Mouse (Mus musculus) B cell, adult 2 months (primary cell): ENCODE results near the gene Tenm4.

Experiments
- DNase-seq, 2 experiments: peaks; one replicate each; pipeline ENCODE4 v3.0.0; 2022

The Tenm4 gene

DNA sequence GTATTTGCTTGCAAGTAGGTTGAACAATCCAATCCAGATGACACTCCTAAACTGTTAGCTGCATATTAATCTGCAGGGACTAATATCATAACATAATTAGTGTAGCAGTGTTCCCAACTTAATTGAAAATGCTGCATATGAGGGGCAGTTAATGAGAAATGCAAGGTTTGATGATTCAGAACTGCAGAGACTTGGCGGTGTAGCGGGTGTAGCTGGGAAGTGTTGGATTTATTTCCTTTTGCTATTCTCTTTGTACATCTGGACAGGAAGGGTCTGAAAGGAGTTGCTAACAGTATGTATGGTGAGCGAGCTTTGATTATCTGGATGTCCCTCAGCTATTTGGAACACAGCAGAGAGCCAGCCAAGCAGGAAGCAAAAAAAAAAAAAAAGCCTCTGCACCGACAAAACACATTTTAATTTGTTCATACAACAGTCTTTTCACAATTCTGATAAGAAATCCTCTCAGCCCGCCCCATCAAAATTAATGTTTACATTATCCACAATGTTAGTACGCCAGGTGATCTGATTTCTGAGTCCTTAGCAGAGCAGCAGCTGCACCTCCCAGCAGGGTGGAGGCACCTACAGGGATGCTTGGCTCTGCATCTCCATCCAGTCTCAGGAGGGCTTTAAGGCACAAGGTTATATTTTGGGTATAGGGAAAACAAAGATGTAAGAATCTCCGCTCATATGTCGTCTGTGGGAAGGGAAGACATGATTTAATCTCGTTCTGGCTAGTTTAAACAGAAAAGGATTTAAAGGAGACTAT lies 243.4 kb downstream of the Tenm4 start:
- no peak for DNase-seq

DNA sequence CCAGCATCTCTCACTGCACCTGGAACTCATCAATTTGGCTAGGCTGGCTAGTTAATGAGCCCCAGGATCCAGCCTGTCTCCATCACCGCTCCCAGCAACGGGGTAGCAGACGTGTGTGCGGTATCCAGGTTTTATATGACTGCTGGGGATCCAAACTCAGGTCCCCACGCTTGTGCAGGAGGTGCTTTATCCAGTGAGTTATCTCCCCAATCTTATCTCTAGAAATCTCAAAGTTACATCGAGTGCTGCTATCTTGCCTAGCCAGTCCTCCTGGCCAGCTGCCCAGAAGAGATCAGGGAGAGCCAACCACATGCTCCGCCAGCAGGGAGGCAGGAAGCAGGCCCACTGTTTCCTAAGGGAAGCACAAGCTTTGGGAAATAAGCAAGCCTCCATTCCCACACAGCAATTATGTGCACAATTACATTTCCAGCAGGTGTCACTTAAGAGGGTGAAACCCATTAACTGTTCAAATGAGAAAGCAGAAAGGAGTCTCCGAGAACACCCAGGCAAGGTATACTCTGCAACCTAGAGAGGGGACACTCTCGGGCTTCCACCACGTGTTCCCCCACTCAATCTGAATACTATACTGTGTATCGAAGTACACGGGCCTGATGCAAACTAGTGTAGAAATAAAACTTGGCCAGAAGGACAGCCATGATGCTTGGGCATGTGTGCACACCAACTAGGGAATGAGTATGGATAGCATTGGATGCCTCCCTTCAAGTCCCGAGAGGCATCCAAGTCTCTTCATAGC lies 246.4 kb downstream of the Tenm4 start:
- DNase-seq: no peak

DNA sequence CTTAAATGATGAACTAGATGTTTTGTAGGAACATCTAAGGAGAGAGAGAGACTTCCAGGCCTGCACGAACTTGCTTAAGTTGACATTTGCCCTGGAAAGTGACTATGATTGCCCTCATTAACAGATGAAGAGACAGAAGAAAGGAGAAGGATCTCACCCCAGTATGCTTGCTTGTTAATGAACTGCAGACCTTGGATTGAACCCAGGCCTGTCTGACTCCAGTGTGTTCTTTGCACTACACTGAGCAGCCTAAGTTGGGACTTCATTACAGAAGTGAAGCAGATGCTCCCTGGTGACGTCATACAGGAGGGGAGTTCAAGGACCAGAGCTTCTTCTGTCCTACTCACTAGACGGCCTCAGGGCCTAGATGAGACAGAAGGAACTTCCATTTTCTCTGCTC lies 247.1 kb downstream of the Tenm4 start:
- no peak for DNase-seq

DNA sequence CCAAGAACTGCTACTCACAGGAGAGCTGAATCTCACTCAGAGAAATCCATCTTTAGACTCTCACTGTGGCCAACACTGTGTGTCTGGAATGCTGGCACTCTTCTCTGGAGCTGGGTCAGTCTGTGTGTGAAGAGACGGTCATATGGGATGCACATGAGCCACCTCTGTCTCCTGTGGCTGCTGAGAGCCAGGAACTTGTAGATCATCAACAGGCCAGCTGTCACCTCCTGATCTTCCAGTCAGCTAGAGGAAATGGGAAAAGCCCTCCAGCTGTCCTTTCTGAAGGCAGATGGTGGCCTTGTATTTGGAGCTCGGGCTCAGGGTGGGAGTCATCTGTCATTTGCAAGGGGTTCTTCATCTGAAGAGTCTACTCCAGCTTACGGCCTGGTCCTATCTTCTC lies 249.0 kb downstream of the Tenm4 start:
- DNase-seq: no peak

DNA sequence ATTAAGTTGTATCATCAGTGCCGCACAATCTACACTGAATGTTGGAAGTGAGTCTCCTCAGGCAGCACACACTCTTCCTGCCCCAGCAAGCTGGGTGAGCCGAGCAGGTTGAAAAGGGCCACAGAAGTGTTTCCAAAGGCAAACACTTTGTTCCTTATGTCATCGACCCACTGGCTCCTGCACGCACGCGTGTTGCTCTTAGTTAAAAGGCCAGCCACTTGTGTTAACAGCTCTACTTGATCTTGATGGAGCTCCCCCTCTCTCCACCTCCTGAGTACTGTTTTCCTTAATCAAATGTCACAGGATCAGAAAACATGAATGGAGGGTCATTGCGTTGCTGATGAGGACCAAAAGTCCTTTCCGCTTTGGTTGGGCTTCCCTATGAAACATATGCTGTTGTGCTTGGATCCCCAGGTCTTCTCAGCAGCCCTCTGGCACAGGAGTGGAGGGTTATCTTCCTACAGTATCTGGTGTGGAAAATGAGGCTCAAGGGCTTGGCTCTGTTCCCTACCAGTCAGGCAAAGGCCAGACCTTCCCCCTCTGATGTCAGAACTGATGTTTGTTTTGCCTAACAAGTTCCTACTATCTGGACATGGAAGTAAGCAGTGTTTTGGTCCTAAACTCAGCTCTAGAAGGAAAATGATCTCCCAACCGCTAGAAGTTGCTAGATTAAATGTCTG lies 250.0 kb downstream of the Tenm4 start:
- no peak for DNase-seq

DNA sequence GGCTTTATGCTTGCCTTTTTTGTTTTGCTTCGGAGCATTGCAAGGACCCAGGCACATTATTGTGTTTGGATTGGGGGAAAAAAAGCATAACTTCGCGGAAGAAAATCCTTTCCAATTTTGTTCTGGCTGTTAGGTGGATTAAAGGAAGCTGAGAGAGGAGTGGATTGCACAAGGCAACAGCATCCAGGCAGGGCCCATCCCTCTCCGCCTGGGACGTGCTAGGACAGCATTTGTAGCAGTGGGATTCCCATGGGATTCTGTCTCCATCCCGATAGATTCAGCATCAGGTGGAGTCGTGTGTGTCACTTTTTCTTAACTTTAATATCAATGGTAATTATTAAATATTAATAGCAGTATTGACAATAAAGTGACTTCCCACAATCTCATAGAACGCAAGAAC lies 255.9 kb downstream of the Tenm4 start:
- DNase-seq: no peak

DNA sequence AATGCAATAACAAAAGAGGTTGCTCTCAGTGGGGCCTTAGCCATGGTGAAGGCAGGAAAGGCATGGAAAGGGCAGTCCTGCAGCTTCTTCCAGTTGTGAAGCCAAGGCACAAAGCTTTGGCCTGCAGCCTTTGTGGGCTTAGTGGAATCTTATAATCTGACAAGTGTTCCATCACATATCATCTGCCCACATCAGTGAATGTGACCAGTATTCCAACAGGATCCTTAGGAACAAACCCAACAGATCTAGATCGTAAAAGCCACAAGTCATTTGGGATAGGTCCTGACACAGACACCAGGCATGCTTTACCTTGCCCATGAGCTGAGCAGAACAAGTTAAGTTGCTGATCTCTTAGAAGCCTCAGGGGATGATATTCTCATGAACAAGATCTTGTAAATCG lies 262.3 kb downstream of the Tenm4 start:
- DNase-seq: no peak

DNA sequence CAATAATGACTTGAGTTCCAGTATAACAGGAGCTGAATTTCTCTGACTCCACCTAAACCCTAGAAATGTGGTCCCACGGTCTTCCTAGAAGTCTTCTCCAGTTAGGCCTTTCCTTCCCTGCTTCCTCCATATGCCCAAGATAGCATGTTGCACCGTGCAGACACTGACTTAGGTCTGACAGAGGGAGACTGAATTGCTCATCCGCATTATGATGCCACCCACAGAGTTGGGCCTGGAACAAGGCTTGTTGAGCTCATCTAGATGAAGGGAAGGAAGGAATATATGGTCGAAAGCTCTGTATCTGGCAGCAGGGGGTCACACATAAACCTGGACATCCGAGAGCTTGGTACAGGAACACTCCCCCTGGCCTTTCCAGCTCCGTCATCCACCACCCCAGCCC lies 267.3 kb downstream of the Tenm4 start:
- no peak for DNase-seq

DNA sequence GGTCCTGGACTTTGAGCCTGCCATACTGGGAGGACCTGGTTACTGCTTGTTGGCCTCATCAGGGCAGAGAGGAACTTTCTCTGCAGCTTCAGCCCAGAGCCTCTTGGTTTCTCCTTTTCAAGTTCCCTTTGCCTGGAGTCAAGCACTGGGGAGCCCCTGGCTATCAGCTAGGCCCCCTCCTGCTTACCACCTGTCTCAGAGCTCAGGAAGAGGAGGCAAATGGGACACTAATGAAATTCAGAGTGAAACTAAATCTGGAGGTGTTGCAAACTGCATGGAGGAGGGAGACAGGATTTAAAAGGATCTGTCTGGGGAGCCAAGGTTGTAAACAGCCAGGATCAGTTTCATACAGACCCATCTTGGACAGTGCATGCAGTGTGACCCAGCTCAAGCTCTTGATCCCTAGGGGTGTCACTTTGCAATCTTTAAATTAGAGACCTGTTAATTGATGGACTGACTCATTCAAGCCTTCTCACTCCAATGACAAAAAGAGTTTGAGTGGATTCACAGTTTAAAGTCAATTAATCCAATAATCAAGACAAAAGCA lies 269.2 kb downstream of the Tenm4 start:
- DNase-seq: no peak

DNA sequence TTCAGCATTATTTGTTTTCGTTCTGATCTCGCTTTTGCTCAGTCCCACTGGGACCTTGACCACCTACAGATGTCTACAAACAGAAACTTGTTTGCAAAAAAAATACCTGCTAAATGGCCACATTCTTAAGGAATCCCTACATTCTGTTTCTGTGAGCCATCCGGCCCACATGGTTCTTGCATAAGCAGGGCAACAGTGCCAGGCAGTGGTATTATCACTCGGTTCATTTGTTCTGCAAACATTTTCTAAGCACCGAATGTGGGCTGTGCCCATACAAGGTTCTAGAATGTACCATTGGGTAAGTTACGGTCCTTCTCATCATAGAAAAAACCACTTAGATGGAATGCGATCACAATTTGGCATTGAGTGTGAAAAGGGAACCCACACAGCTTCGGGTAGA lies 274.7 kb downstream of the Tenm4 start:
- DNase-seq: no peak

DNA sequence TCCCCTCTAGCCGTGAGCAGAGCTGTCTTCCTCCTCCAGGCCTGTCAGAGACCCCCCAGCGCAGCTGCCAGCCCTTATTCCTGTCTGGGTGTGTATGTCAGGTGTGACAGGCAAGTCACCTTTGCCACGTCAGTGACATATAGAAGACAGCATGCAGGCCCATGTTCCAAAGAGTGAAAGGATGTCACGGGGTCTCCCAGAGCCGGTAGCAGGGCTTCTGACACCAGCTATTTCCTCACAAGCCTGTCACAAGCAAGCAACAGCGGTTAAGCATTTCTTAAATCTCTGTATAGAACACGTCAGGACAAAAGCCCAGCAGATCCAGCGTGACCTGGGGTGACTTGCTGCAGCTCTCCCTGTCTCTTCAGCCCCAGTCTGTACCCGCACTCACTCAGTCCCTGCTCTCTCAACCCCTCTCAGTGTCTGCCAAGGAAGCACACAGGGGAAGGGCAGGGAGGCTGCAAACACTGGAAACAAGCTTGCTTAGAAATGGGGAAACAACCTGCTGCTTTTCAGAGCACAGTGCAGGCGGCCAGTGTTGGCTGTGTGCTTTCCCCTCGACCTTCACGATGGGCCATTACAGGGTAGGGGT lies 276.9 kb downstream of the Tenm4 start:
- no peak for DNase-seq

DNA sequence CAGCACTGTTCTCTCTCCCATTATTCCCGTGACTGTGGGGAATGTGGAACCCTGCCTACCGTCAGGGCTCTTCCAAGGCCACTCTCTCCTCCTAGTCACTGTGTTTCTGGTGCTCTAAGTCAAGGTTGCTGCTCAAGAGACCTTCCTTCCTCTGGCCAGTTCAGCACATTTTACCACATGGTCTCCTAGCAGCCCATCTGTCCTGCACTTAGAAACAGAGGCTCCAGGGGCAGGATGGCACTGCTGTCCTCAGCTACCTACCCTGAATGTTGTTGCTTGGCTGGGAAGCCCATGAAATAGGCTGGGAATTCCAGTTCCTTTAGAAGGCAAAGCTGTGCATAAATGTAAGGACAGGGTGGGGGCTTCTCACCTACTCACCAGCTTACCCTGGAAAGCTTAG lies 284.9 kb downstream of the Tenm4 start:
- no peak for DNase-seq

DNA sequence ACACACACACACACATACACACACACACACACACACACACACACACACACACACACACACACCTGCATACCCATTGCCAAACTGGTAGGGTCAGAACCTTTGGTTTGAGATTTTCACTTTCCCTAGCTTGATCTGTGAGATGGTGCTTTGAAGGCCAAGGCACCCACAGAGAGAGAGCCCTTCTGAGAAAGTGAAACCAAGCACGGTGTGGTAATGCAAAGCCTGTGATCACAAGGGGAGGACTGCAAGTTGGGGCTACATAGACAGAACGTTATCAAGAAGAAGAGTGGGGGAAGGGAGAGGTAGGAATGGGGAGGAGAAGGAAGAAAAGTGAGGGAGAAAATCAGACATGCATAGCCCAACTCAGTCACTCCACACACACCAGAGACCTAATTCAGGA lies 285.6 kb downstream of the Tenm4 start:
- no peak for DNase-seq

DNA sequence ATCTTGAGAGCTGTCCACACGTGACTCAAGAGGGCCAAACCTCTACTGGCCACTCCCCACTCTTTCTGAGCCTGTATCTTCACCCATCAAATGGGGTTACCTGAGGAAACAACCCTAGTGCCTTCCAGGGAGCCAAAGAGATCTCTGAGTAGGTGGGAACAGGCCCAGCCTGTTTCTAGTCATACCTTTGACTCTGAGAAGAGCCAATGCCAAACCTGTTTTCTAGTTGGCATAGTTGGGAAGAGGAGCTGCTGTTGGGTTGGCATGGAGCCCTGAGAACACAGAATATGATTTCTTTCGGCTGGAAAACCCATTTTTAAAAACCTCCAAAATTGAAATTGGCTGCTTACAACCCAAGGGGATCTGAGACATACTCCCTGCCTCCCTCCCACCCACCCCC lies 286.8 kb downstream of the Tenm4 start:
- DNase-seq: no peak

DNA sequence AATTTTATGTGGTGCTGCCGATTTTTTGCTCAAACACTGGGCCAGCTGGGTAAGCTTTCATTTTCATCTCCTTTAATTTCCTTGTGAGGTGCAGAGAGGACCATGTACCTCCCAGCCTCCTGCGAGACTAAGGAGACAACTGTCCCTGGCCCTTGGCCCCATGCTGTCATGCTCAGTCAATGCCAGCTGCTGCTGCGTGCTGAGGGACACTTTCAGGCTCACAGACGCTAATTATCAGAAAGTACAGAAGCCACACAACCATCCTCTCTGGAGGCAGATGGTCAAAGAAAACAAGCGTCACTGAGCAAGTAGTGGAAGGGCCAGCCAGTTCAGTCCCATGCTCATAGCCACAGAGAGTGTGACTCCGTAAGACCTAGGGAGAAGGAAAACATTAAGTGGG lies 287.9 kb downstream of the Tenm4 start:
- no peak for DNase-seq

DNA sequence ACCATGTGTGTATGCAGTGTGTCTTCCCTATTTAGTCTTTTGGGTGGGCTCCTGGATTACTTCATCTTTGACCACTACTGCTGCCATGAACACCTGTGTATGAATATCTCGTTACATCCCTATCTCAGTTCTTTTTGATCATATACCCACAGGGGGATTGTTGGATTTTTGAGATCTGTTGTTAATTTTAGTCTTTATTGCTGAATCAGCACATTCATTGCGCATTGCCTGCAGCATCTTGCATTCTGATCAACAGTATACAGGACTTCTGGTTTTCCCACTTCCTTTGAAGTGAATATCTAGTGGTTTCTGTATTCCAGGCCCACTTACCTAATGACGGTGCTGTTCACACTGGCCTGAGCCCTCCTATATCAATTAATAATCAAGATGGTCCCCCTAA lies 295.7 kb downstream of the Tenm4 start:
- no peak for DNase-seq

DNA sequence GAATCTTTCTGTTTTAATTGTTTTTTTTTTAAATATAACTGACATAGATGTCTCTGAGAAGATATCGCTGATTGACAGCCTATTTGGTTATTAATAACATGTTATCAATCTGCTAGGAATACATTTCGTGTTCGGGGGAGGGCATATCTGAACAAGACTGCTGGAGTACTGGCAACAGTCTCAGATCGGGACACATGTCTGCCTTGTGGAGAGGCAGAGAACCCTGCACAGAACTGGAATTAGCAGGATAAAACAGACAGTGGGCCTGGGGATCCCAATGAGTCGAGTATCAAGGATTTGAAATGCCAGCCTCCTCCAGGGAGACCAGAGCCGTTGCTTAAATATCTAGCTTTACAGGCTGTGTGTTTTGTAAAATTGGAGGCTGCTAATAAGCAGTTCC lies 299.8 kb downstream of the Tenm4 start:
- DNase-seq: no peak

DNA sequence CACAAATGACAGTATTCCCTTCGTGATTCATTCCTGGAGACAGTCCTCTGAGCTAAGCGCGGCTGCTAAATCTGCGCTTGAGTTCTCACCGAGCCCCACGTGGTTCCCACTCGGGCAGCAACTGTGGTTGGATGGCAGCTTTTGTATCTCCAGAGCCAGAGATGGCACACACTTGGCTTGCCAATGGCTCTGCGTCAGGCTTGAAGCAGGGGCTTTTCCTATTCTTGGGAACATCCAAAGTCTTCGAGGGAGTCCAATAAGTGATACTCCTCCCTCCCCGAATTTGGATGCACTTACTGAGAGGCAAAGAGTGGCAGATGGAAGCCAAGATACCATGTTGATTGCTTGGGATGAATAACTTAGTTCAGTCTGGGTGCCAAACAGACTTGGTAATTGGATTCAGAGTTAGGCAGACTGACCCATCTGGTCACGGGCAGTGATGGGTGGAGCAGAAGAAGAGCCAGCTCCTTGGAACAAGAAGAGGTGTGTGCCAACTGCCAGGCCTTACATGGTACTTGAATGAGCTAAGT lies 303.6 kb downstream of the Tenm4 start:
- no peak for DNase-seq

DNA sequence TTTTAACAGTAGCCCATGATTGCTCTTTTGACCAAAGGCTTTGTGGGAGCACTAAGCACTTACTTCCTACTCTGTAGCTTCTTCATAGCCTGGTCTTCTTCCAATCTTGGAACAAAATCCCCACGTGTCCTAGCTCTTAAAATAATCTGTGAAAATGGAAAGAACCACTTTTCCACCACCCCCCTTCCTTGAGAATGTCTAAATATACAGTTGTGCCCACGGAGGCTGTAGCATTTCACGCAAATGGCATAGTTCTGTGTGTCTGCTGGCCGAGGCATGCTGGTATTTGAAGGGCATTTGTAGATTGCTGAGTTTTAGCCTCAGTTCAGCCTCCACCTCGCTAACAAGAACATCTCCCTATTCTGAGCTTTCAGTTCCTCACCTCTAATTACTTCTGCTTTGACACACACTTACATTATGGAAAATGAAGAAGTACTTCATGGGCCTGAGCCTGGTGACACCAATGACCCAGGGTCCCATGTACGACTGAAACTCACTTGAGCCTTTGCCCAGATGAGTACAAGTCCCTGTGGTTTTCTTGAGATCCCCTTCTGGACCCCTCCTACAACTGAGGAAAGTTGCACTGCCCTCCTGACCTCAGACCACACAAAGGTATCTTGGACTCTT lies 306.1 kb downstream of the Tenm4 start:
- DNase-seq: peak; percentile 21 to 24

DNA sequence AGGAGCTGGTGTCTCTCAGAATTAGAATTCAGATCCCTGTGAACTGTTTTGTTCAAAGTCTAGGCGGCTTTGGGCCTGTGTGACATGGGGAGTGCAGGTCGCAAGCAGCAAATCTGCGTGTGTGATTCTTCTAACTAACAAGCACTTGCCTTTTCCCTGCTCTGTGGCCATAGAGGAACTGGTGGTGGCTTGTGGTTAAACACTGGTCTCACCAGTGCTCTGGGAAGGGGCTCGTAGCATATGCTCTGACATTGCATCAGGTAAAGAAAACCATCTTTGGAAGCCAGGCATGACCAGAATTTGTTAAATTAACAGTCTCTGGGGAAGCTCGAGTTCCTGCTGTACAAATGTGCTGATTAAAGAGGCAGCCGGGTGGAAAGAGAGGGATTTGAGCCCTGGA lies 308.1 kb downstream of the Tenm4 start:
- no peak for DNase-seq

DNA sequence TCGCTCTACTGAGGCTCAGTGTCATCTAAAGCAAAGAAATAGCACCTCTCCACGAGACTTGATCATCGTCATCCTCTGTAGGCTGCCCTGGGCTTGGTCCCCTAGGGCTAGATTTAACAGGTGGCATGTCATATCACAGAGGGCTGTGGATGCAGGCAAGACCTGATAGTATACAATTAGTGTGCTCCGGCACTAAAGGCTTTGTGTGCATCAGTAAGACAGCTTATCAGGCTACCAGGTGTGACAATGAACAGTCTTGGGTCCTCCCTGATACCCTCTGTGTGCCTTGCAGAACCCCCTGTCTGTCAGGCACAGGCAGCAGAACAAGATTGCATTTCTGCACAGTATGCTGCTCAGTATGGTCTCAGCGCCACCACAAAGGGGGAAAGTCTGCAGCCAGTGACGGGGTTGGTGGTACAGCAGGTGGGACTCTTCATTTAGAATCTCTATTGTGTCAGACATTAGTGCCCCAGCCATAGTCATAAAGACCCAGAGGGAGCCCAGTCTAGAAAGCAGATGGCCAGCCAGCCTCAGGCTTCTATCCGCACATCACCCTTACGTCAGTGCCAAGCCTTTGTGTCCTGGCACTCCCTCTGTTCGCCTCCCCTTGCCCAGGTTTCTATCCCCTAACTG lies 309.4 kb downstream of the Tenm4 start:
- DNase-seq: no peak

DNA sequence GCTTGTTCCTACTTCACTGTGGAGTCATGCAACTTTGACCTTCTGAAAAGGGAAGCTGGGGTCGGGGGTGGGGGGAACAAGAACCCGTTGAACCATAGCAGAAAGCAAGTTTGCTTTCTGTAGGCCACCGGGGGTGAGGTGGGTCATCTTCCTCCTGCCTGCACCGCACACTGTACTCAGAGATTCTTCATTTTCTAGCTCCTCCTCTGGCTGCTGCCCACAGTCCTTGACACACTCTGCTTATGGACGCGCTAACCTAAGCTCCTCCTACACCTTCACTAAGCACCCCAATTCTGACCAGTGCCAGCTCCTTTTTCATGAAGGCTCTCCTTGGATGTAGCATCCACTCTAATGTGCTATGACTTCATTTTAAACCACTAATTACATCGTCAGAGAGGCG lies 311.9 kb downstream of the Tenm4 start:
- peak in 1 of 2 experiments; percentile 6 for DNase-seq
